Mouse (Mus musculus) midbrain, embryonic 15.5 days (tissue): ENCODE data around the gene Akap4. TPM values are rescaled to one million over a fixed set of nuclear protein-coding genes. Genes with fewer than 3 reads are reported as not detected.

Experiments used
- polyA plus RNA-seq: library from polyadenylated mRNA; unstranded; fragments of >200 nt; fragmentation: Nextera tagmentation; extraction: Ambion mirVana; gene quantifications from 2 replicates; pipeline ENCODE4 v1.2.1, GENCODE M21; 2015

The Akap4 gene
- polyA plus RNA-seq, 1 experiment from 2014 or later = not detected

Other genes starting within 250 kb of the Akap4 start
- gene Ccnb3, start 25.9 kb upstream of the Akap4 start, polyA plus RNA-seq = not detected in 2 replicates